Mouse (Mus musculus): ENCODE results near the gene F5. TPM values are rescaled to one million over a fixed set of nuclear protein-coding genes. Genes with fewer than 3 reads are reported as not detected.

F5 gene
- total and polyA plus RNA-seq, 3 experiments = under 0.01 to 0.19 TPM; not detected in 1

DNA sequence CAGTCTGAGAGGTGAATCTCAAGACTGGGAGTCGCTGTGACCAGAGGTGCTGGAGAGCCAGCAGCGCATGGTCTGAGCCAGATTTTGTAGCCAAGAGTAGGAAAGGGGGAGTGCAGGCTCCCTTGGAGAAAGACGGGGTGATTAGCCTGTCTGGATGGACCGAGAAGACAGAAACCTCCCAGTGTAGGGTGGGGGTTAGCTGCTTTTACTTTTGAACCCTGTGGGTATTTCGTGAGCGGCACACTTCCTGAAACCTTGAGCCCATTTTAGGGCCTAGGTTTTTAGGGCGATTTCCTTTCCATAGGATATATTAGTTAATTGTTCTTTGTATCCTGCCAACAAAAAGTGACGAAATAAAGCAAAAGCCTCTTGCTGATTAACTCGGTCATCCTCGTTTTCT lies 96.3 kb downstream of the F5 start:
- Histone ChIP-seq H3K4me1 (ENCODE audit: control insufficient read depth in 1 of 2, insufficient read depth in 2 of 2) (peaks cover 5 to 24% of the 10 kb centered on the region in 2 experiments), H3K36me3 (replicated peaks in 1 of 2; ENCODE audit: control insufficient read depth in 1 of 2, insufficient read depth in 1 of 2, low read length in 1 of 2) (peaks cover 0 to 3% of the 10 kb centered on the region in 2 experiments), H3K4me2 (ENCODE audit: insufficient read depth, low read depth, poor library complexity, severe bottlenecking) (peak overlapping the region; percentile 38), H3K9me3 (replicated peaks; ENCODE audit: low read length) (no peaks in the 10 kb centered on the region), H3K27ac (ENCODE audit: insufficient read depth, low read depth) (no peak overlapping the region), H3K4me3 (replicated peaks in 1 of 3; ENCODE audit: low read depth in 2 of 3, low read length in 2 of 3, poor library complexity in 1 of 3) (peak overlapping the region; percentile 71 to 79 (median 75)), H3K27me3 (replicated peaks) (no peaks in the 10 kb centered on the region), H3K79me2 (replicated peaks; ENCODE audit: control insufficient read depth, extremely low read depth, insufficient read depth, poor library complexity, severe bottlenecking) (peaks cover 24% of the 10 kb centered on the region), H3K9ac (ENCODE audit: insufficient read depth, low read depth) (peak overlapping the region; percentile 91)
- dilution Hi-C loops (cut with MboI; ENCODE audit: extremely low pct_ligation_motif_present, extremely low pct_unique_long_range_greater_than_20kb, low sequenced_read_pairs) = no loop called here
- in situ Hi-C loops (cut with MboI; ENCODE audit: low pct_ligation_motif_present, low pct_unique_long_range_greater_than_20kb, low sequenced_read_pairs) = no loop called here
- TF ChIP-seq RCOR1 (conservative IDR thresholded peaks at IDR 0.05; ENCODE audit: low read depth, low read length) (no peak), ZNF384 (IDR thresholded peaks at IDR 0.05; ENCODE audit: low read depth, low read length) (no peak), ZKSCAN1 (IDR thresholded peaks at IDR 0.05; ENCODE audit: borderline replicate concordance, low read depth, low read length) (no peak), ZMIZ1 (IDR thresholded peaks at IDR 0.05; ENCODE audit: low read depth, low read length) (no peak), MEF2A (IDR thresholded peaks at IDR 0.05; ENCODE audit: borderline replicate concordance, low read depth, low read length) (no peak), MAFK (IDR thresholded peaks at IDR 0.05; ENCODE audit: insufficient replicate concordance, low read length) (no peak), JUND (conservative IDR thresholded peaks at IDR 0.05; ENCODE audit: low read depth, low read length) (no peak), HCFC1 (IDR thresholded peaks at IDR 0.05; ENCODE audit: low read depth, low read length) (no peak), IRF4 (IDR thresholded peaks at IDR 0.05; ENCODE audit: low read depth, low read length) (no peak), ETS1 (conservative IDR thresholded peaks at IDR 0.05; ENCODE audit: low read depth, low read length) (no peak), MYC (IDR thresholded peaks at IDR 0.05; ENCODE audit: low read depth, low read length) (no peak), TCF12 (IDR thresholded peaks at IDR 0.05; ENCODE audit: low read depth, low read length) (no peak), BHLHE40 (IDR thresholded peaks at IDR 0.05; ENCODE audit: low read depth, low read length) (peak; percentile 8; the same call in 1 of the 2 replicates), MAX (IDR thresholded peaks at IDR 0.05; ENCODE audit: low read length) (no peak; the same call in 1 of the 2 replicates), SMC3 (IDR thresholded peaks at IDR 0.05; ENCODE audit: low read depth, low read length) (no peak), SIN3A (IDR thresholded peaks at IDR 0.05; ENCODE audit: low read length) (no peak), TBP (conservative IDR thresholded peaks at IDR 0.05; ENCODE audit: low read depth, low read length) (no peak), ELF1 (IDR thresholded peaks at IDR 0.05; ENCODE audit: low read depth, low read length) (peak; percentile 56), KAT2A (IDR thresholded peaks at IDR 0.05; ENCODE audit: insufficient replicate concordance, low read length) (no peak), USF2 (conservative IDR thresholded peaks at IDR 0.05; ENCODE audit: low read depth, low read length) (no peak), USF1 (IDR thresholded peaks at IDR 0.05; ENCODE audit: low read depth, low read length) (no peak), PAX5 (IDR thresholded peaks at IDR 0.05; ENCODE audit: low read length) (no peak), E2F4 (IDR thresholded peaks at IDR 0.05; ENCODE audit: insufficient replicate concordance, low read depth, low read length) (no peak), CHD1 (IDR thresholded peaks at IDR 0.05; ENCODE audit: low read depth, low read length) (0 out of 2 replicates have a peak, but pooled peaks have one; percentile 11), NRF1 (IDR thresholded peaks at IDR 0.05; ENCODE audit: low read depth, low read length) (no peak), ZC3H11A (IDR thresholded peaks at IDR 0.05; ENCODE audit: low read depth, low read length) (no peak), MXI1 (IDR thresholded peaks at IDR 0.05; ENCODE audit: low read depth, low read length) (peak; percentile 46; the same call in 1 of the 2 replicates)
- DNase-seq (ENCODE audit: extremely low read depth) = peak; percentile 40
